Mouse (Mus musculus) myocyte (in vitro differentiated cells): ENCODE measurements around the gene Flad1. TPM values are rescaled to one million over a fixed set of nuclear protein-coding genes. Genes with fewer than 3 reads are reported as not detected.

Experiments used
- H3K27me3 ChIP-seq: one replicate; pipeline ENCODE4 v1.6.1; 2011; ENCODE audit not compliant: control insufficient read depth, insufficient read depth, insufficient read length
- H3K36me3 ChIP-seq: one replicate; pipeline ENCODE4 v1.6.1; 2011; ENCODE audit not compliant: control insufficient read depth, insufficient read depth
- H3K4me2 ChIP-seq: one replicate; pipeline ENCODE4 v1.6.1; 2011; ENCODE audit warnings: low read depth, control low read depth
- H3K4me3 ChIP-seq: one replicate; pipeline ENCODE4 v1.5.1; 2011; ENCODE audit warnings: mild to moderate bottlenecking, control low read depth, moderate library complexity
- H3K79me2 ChIP-seq: one replicate; pipeline ENCODE4 v1.6.1; 2011; ENCODE audit not compliant: control insufficient read depth, insufficient read depth
- H3ac ChIP-seq: one replicate; pipeline ENCODE4 v1.6.1; 2011; ENCODE audit not compliant: control insufficient read depth, insufficient read length
- CEBPB ChIP-seq: IDR thresholded peaks from 2 replicates; pipeline ENCODE4 v1.6.1; 2011; ENCODE audit warnings: mild to moderate bottlenecking, moderate library complexity; ENCODE audit not compliant: poor library complexity, insufficient read depth, severe bottlenecking
- E2F4 ChIP-seq: IDR thresholded peaks from one replicate; pipeline ENCODE4 v1.6.1; 2011; ENCODE audit warnings: mild to moderate bottlenecking, control low read depth, moderate library complexity; ENCODE audit not compliant: insufficient read depth
- MAX ChIP-seq: IDR thresholded peaks from one replicate; pipeline ENCODE4 v1.6.1; 2011; ENCODE audit warnings: low read depth, mild to moderate bottlenecking, control low read depth
- MYOD1 ChIP-seq, 3 experiments: IDR thresholded peaks; one replicate each; pipeline ENCODE4 v1.6.1; 2011; ENCODE audit warnings: control low read depth in 2 of 3, low read depth in 2 of 3, mild to moderate bottlenecking in 2 of 3, moderate library complexity in 1 of 3; ENCODE audit not compliant: insufficient read length in 2 of 3, control insufficient read depth in 1 of 3
- MYOG ChIP-seq, 3 experiments: IDR thresholded peaks; one replicate each; pipeline ENCODE4 v1.6.1; 2011; ENCODE audit warnings: control low read depth in 2 of 3, low read depth in 2 of 3, mild to moderate bottlenecking in 2 of 3; ENCODE audit not compliant: insufficient read length in 2 of 3, control insufficient read depth in 1 of 3, insufficient read depth in 1 of 3
- POLR2A ChIP-seq: IDR thresholded peaks from one replicate; pipeline ENCODE4 v1.6.1; 2011; ENCODE audit warnings: low read depth, mild to moderate bottlenecking, control low read depth, moderate library complexity; ENCODE audit not compliant: insufficient read length
- POLR2AphosphoS2 ChIP-seq: IDR thresholded peaks from one replicate; pipeline ENCODE4 v1.6.1; 2011; ENCODE audit warnings: low read depth, control low read depth; ENCODE audit not compliant: insufficient read length
- REST ChIP-seq: IDR thresholded peaks from one replicate; pipeline ENCODE4 v1.6.1; 2011; ENCODE audit warnings: mild to moderate bottlenecking, control low read depth, moderate library complexity; ENCODE audit not compliant: insufficient read depth, insufficient read length
- SRF ChIP-seq: IDR thresholded peaks from one replicate; pipeline ENCODE4 v1.6.1; 2011; ENCODE audit warnings: low read depth; ENCODE audit not compliant: control insufficient read depth, insufficient read length
- TCF12 ChIP-seq: IDR thresholded peaks from one replicate; pipeline ENCODE4 v1.6.1; 2011; ENCODE audit warnings: mild to moderate bottlenecking, control low read depth; ENCODE audit not compliant: poor library complexity, insufficient read depth, severe bottlenecking
- TCF3 ChIP-seq: IDR thresholded peaks from one replicate; pipeline ENCODE4 v1.6.1; 2011; ENCODE audit warnings: low read depth, control low read depth; ENCODE audit not compliant: insufficient read length
- USF1 ChIP-seq: IDR thresholded peaks from one replicate; pipeline ENCODE4 v1.6.1; 2011; ENCODE audit warnings: low read depth, mild to moderate bottlenecking, control low read depth, moderate library complexity
- polyA plus RNA-seq: library from polyadenylated mRNA; unstranded; fragments of >200 nt; fragmentation: generic; extraction: Trizol; gene quantifications from one replicate; pipeline ENCODE4 v1.2.1, GENCODE M21; 2012; ENCODE audit warnings: missing spikeins

Gene Flad1
- polyA plus RNA-seq, 1 experiment, result 19.8 TPM

GRCm38 (mm10) chr3:89381233-89381632 is 30.4 kb downstream of the Flad1 start:
- Histone ChIP-seq H3K79me2 (peaks cover 27% of the 10 kb centered on the region), H3K27me3 (no peaks in the 10 kb centered on the region), H3K4me3 (no peak overlapping the region), H3K36me3 (peaks cover 19% of the 10 kb centered on the region), H3K4me2 (no peak overlapping the region), H3ac (no peak overlapping the region)
- TF ChIP-seq MYOD1 (IDR thresholded peaks at IDR 0.05; ENCODE audit: control insufficient read depth in 1 of 3, insufficient read length in 2 of 3, low read depth in 2 of 3), result peak in 2 of 3 experiments; percentile 16 to 18
- TF ChIP-seq REST, result no peak

GRCm38 (mm10) chr3:89380711-89381110 is 31.0 kb downstream of the Flad1 start:
- TF ChIP-seq POLR2A (no peak), SRF (no peak), CEBPB (no peak), REST (no peak), MYOG (IDR thresholded peaks at IDR 0.05; ENCODE audit: control insufficient read depth in 1 of 3, insufficient read depth in 1 of 3, insufficient read length in 2 of 3, low read depth in 2 of 3) (no peak), TCF12 (no peak), E2F4 (no peak), POLR2AphosphoS2 (no peak), MYOD1 (IDR thresholded peaks at IDR 0.05; ENCODE audit: control insufficient read depth in 1 of 3, insufficient read length in 2 of 3, low read depth in 2 of 3) (no peak), MAX (no peak), USF1 (no peak), TCF3 (no peak)
- Histone ChIP-seq H3K4me2 (no peak overlapping the region), H3K27me3 (no peaks in the 10 kb centered on the region), H3K79me2 (peaks cover 27% of the 10 kb centered on the region), H3K36me3 (peaks cover 15% of the 10 kb centered on the region), H3K4me3 (no peak overlapping the region), H3ac (no peak overlapping the region)

DNA sequence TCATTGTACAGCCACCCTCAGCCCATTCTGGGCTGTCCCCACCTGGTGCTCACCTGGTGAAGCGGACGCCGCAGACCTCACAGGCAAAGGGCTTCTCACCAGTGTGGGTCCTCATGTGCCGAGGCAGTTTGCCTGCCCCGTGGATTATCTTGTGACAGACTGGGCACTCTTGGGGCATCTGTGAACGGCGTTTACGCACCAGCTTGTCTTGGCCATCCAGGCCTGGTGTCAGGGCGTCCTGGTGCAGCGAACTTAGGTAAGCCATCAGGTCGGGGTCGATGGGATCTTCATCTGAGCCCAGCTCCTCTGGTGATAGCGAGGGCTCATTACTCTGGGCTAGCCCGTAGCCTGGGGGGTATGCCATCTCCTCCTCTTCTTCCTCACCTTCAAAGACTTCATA is 31.4 kb downstream of the Flad1 start:
- peaks cover 25% of the 10 kb centered on the region for H3K79me2 ChIP-seq
- TF ChIP-seq MYOG (IDR thresholded peaks at IDR 0.05; ENCODE audit: control insufficient read depth in 1 of 3, insufficient read depth in 1 of 3, insufficient read length in 2 of 3, low read depth in 2 of 3), result no peak
- no peak for TF ChIP-seq E2F4
- TF ChIP-seq REST, result no peak
- TF ChIP-seq MYOD1 (IDR thresholded peaks at IDR 0.05; ENCODE audit: control insufficient read depth in 1 of 3, insufficient read length in 2 of 3, low read depth in 2 of 3), result no peak
- no peak for TF ChIP-seq POLR2A
- TF ChIP-seq USF1, result no peak
- TF ChIP-seq SRF, result no peak
- no peak for TF ChIP-seq TCF12
- TF ChIP-seq TCF3, result no peak
- TF ChIP-seq CEBPB, result no peak
- no peak for TF ChIP-seq MAX
- TF ChIP-seq POLR2AphosphoS2, result no peak
- no peak overlapping the region for H3ac ChIP-seq
- peaks cover 14% of the 10 kb centered on the region for H3K36me3 ChIP-seq
- no peak overlapping the region for H3K4me2 ChIP-seq
- no peak overlapping the region for H3K4me3 ChIP-seq
- no peaks in the 10 kb centered on the region for H3K27me3 ChIP-seq

GRCm38 (mm10) chr3:89379388-89380131 is 32.1 kb downstream of the Flad1 start:
- Histone ChIP-seq H3ac (no peak overlapping the region), H3K27me3 (no peaks in the 10 kb centered on the region), H3K4me3 (peak overlapping the region; percentile 7), H3K4me2 (no peak overlapping the region), H3K36me3 (peaks cover 14% of the 10 kb centered on the region), H3K79me2 (peaks cover 19% of the 10 kb centered on the region)
- TF ChIP-seq CEBPB, result no peak
- TF ChIP-seq MYOG (IDR thresholded peaks at IDR 0.05; ENCODE audit: control insufficient read depth in 1 of 3, insufficient read depth in 1 of 3, insufficient read length in 2 of 3, low read depth in 2 of 3), result no peak
- TF ChIP-seq POLR2AphosphoS2, result peak; percentile 53
- TF ChIP-seq TCF3, result no peak
- no peak for TF ChIP-seq E2F4

DNA sequence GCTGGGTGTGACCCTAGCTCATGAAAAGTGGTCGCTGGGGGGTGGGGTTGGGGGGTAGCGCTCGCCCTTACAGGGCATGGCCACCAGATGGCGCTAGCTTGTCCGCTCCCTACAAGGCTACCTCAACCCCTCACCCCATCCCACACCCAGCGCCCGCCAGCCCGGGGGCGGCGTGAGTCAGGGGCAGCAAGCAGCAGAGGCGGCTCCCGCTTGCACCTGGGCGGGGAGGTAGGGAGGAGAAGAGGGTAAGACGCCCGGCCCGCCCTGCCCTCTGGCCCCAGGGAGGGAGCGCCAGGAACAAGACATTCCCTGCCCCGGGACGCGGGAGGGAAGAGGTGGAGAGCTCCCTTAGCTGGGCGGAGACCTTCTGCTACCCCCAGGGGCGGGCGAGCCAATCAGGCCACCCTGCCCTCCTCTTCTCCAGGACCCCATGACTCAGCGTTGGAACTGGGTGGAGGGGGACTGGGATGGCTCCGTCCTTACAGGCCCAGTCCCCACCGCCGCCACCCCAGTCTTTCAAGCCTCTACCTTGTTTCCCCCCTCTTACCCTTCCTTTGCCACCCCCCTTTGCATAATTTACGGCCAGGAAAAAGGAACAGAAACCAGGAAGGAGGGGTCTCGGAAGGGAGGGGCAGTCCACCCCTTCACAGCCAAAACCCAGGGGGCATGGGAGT is 33.1 kb downstream of the Flad1 start:
- Histone ChIP-seq H3K79me2 (peaks cover 12% of the 10 kb centered on the region), H3K36me3 (peaks cover 10% of the 10 kb centered on the region), H3K4me2 (peak overlapping the region; percentile 73), H3K4me3 (peak overlapping the region; percentile 7), H3K27me3 (no peaks in the 10 kb centered on the region), H3ac (no peak overlapping the region)
- TF ChIP-seq E2F4 (no peak), MYOD1 (IDR thresholded peaks at IDR 0.05; ENCODE audit: control insufficient read depth in 1 of 3, insufficient read length in 2 of 3, low read depth in 2 of 3) (peak in 1 of 3 experiments; percentile 42), POLR2AphosphoS2 (peak; percentile 20), SRF (no peak)
